Mouse (Mus musculus) cerebellum, adult 2 months (tissue): ENCODE measurements around the gene Kcnma1. TPM values are rescaled to one million over a fixed set of nuclear protein-coding genes. Genes with fewer than 3 reads are reported as not detected.
A peak's percentile ranks its signal among the peaks of the same experiment; 100 is the strongest.

Experiments
- DNase-seq, 2 experiments: peaks; one replicate each; pipeline ENCODE4 v3.0.0; 2021
- H3K27ac ChIP-seq: fragments of 200-500 bp; 2 replicates; pipeline ENCODE4 v1.5.1; 2012; ENCODE audit warnings: low read length, control low read depth, inconsistent platforms; ENCODE audit not compliant: insufficient read depth
- H3K27me3 ChIP-seq: fragments of 200-500 bp; 2 replicates; pipeline ENCODE4 v1.6.1; 2012; ENCODE audit warnings: inconsistent platforms, mild to moderate bottlenecking, low read length, moderate library complexity; ENCODE audit not compliant: control insufficient read depth, insufficient read depth
- H3K4me1 ChIP-seq: fragments of 200-500 bp; 2 replicates; pipeline ENCODE4 v1.6.1; 2011; ENCODE audit warnings: low read length; ENCODE audit not compliant: control insufficient read depth, insufficient read depth
- H3K4me3 ChIP-seq: fragments of 200-500 bp; replicated peaks from 2 replicates; pipeline ENCODE3; 2011; ENCODE audit warnings: mild to moderate bottlenecking, low read depth, low read length, control low read depth; ENCODE audit not compliant: insufficient read depth
- CTCF ChIP-seq: fragments of 200-500 bp; IDR thresholded peaks from 2 replicates; pipeline ENCODE4 v1.5.1; 2011; ENCODE audit warnings: low read depth, mild to moderate bottlenecking, control low read depth, low read length, moderate library complexity, borderline replicate concordance; ENCODE audit not compliant: insufficient read depth
- POLR2A ChIP-seq: fragments of 200-500 bp; IDR thresholded peaks from 2 replicates; pipeline ENCODE4 v1.6.1; 2011; ENCODE audit warnings: low read length, control low read depth, borderline replicate concordance; ENCODE audit not compliant: insufficient read depth
- WGBS: fragments of 180-500 bp; shearing (Covaris S2); methylation state at CpG from one replicate; pipeline ENCODE4 v1.1.7; 2018; 5-methylcytosine and 5-hydroxymethylcytosine counted together
- polyA plus RNA-seq: library from polyadenylated mRNA; depleted of rRNA; stranded (reverse); fragments of >200 nt; gene quantifications from 2 replicates; pipeline ENCODE4 v1.2.3, GENCODE M21; 2012

Kcnma1 gene
- polyA plus RNA-seq, 1 experiment: 40.4 TPM

GRCm38 (mm10) chr14:23583235-23583634 is 431.1 kb downstream of the Kcnma1 start:
- H3K27ac ChIP-seq: no peak overlapping the region
- TF ChIP-seq POLR2A (no peak), CTCF (peak; percentile 53; the same call in 1 of the 2 replicates)
- no peaks in the 10 kb centered on the region for H3K4me1 ChIP-seq
- peak in 1 of 2 experiments; percentile 35 for DNase-seq
- WGBS: 21% methylated on average over 2 of the region's 2 CpGs
- H3K27me3 ChIP-seq: no peaks in the 10 kb centered on the region
- H3K4me3 ChIP-seq: no peak overlapping the region

- Histone ChIP-seq H3K4me3 (no peak overlapping the region), H3K27ac (no peak overlapping the region), H3K4me1 (no peaks in the 10 kb centered on the region), H3K27me3 (no peaks in the 10 kb centered on the region)
- WGBS: 46% methylated on average over 3 of the region's 3 CpGs
- no peak for DNase-seq
- TF ChIP-seq POLR2A: no peak
- no peak for TF ChIP-seq CTCF
These were observed 433.0 kb downstream of the Kcnma1 start for GRCm38 (mm10) chr14:23581282-23581681.

- Histone ChIP-seq H3K4me3 (no peak overlapping the region), H3K27ac (no peak overlapping the region), H3K4me1 (no peaks in the 10 kb centered on the region), H3K27me3 (no peaks in the 10 kb centered on the region)
- TF ChIP-seq POLR2A (no peak), CTCF (peak; percentile 29; the same call in 1 of the 2 replicates)
- WGBS: 7% methylated on average over 2 of the region's 2 CpGs
- peak in 1 of 2 experiments; percentile 8 for DNase-seq
These were observed 438.3 kb downstream of the Kcnma1 start for GRCm38 (mm10) chr14:23575951-23576350.

- H3K4me3 ChIP-seq: no peak overlapping the region
- WGBS: 83% methylated on average over 4 of the region's 4 CpGs
- H3K27ac ChIP-seq: no peak overlapping the region
- H3K27me3 ChIP-seq: no peaks in the 10 kb centered on the region
- TF ChIP-seq POLR2A: no peak
- no peak for TF ChIP-seq CTCF
- no peaks in the 10 kb centered on the region for H3K4me1 ChIP-seq
- no peak for DNase-seq
These were observed 440.2 kb downstream of the Kcnma1 start for GRCm38 (mm10) chr14:23574136-23574535.

- no peak for DNase-seq
- WGBS: 71% methylated on average over 3 of the region's 3 CpGs
- Histone ChIP-seq H3K27me3 (no peaks in the 10 kb centered on the region), H3K4me3 (no peak overlapping the region), H3K27ac (no peak overlapping the region), H3K4me1 (no peaks in the 10 kb centered on the region)
- TF ChIP-seq POLR2A: no peak
- no peak for TF ChIP-seq CTCF
These were observed 440.9 kb downstream of the Kcnma1 start for GRCm38 (mm10) chr14:23573385-23573784.

DNA sequence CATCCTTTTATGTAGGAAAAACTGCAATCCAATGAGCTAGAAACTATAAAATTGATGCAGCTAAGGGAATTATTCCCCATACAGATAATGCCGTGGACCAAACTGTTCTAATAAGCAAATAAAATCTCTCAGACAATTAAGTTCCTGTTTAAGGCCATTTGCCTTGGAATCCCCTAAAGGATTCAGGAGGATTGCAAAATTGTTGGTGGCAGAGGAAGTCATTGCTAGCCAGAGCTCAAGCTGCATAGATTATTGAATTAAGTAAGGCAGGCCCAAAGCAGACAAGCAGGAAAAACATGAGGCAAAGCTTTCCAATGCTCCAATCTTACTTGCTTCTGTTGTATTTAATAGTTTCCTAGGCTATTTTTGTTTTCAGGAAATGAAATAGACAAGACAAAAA is 441.5 kb downstream of the Kcnma1 start:
- Histone ChIP-seq H3K4me3 (no peak overlapping the region), H3K4me1 (no peaks in the 10 kb centered on the region), H3K27me3 (no peaks in the 10 kb centered on the region), H3K27ac (no peak overlapping the region)
- TF ChIP-seq CTCF: no peak
- TF ChIP-seq POLR2A: no peak
- DNase-seq: no peak
- 78% methylated on average over 1 of the region's 1 CpGs for WGBS

DNA sequence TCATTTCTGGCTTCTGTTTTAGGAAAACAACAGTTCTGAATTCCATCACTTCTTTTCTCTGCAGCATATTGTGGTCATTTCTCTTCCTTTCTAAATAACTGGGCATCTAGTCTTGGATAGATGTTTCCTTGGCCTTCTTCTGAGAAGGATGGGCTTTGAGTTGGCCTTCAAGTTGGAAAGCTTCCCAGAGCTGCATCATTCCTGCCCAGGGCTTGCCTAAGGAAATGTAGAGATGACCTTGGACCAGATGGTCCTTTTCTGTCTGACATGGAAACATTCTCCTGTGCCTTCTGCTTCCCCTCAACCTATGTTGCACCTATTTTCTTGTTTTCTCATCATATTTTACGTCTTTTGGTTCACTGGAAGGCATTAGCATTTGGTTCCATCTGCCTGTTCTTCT is 444.0 kb downstream of the Kcnma1 start:
- TF ChIP-seq CTCF: no peak
- no peak for TF ChIP-seq POLR2A
- Histone ChIP-seq H3K4me3 (no peak overlapping the region), H3K27ac (no peak overlapping the region), H3K4me1 (no peaks in the 10 kb centered on the region), H3K27me3 (no peaks in the 10 kb centered on the region)
- DNase-seq: peak in 1 of 2 experiments; percentile 60
- 21% methylated on average over 1 of the region's 1 CpGs for WGBS

- H3K27ac ChIP-seq: no peak overlapping the region
- 89% methylated on average over 3 of the region's 3 CpGs for WGBS
These were observed 448.4 kb downstream of the Kcnma1 start for GRCm38 (mm10) chr14:23565931-23566330.

More at GRCm38 (mm10) chr14:23565931-23566330, 448.4 kb downstream of the Kcnma1 start:
- DNase-seq: no peak
- TF ChIP-seq POLR2A (no peak), CTCF (no peak)
- H3K4me1 ChIP-seq: no peaks in the 10 kb centered on the region
- H3K4me3 ChIP-seq: no peak overlapping the region
- no peaks in the 10 kb centered on the region for H3K27me3 ChIP-seq
